Mouse (Mus musculus): Measurements from ENCODE around the gene Serinc3.
A peak's percentile ranks its signal among the peaks of the same experiment; 100 is the strongest.

The Serinc3 gene

GRCm38 (mm10) chr2:163590211-163590610 is 54.7 kb downstream of the Serinc3 start:
- no peak for DNase-seq

GRCm38 (mm10) chr2:163587506-163587905 is 57.4 kb downstream of the Serinc3 start:
- no peak for DNase-seq

GRCm38 (mm10) chr2:163586384-163587261 is 58.3 kb downstream of the Serinc3 start:
- peak; percentile 82 for DNase-seq

- DNase-seq: no peak
Measured at GRCm38 (mm10) chr2:163584088-163584426, 60.9 kb downstream of the Serinc3 start.

- DNase-seq: no peak
Measured at GRCm38 (mm10) chr2:163583226-163584087, 61.5 kb downstream of the Serinc3 start.

GRCm38 (mm10) chr2:163580069-163580945 is 64.6 kb downstream of the Serinc3 start:
- DNase-seq: no peak

- no peak for DNase-seq
Measured at GRCm38 (mm10) chr2:163577986-163578385, 66.9 kb downstream of the Serinc3 start.

GRCm38 (mm10) chr2:163575248-163575647 is 69.7 kb downstream of the Serinc3 start:
- no peak for DNase-seq

- no peak for DNase-seq
Measured at GRCm38 (mm10) chr2:163574321-163574720, 70.6 kb downstream of the Serinc3 start.
